Mouse (Mus musculus): ENCODE results near the gene Hapln2.

Gene Hapln2

GRCm38 (mm10) chr3:88027434-88028186 lies at the start of gene Hapln2:
Hapln2 (minus strand) TSS chr3:88027583.
- DNase-seq (ENCODE audit: inconsistent age in 2 of 2, low spot score in 1 of 2): no peak

DNA sequence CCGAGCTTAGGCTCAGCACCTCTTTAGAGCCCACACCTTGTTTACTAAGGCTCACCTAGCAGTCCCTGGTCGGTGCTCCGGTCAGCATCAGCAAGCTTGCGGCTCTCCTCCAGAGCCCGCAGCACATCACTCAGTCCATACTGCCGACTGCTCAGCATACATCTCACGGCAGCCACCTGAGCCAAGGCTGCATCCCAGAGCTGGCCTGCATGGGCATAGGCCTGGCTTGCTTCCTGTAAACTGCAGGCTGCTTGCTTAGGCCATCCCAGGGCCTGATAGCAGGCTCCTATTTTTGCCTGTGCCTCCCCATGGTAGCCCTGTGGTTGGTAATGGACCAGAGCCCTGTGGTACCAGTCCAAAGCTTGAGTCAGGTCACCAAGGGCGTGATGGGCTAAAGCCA lies 47.4 kb upstream of the Hapln2 start:
- no peak for DNase-seq (ENCODE audit: inconsistent age in 2 of 2, low spot score in 1 of 2)

DNA sequence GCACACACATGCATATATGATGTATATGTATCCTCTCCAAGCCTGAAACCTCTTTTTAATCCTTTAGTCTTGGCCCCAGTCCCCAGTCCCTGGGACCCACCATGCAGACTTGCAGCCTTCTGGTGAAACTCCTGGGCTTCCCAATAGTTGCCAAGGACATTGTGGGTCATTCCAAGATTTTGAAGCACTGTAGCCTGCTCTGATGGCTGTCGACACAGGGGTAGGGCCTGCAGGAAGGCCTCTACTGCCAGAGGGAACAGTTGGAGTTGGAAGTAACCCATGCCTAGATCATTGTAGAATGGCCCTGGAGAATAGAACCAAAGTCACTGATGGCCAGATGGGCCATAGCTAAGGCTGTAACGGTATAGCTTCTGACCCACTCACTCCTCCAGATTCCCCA lies 47.0 kb upstream of the Hapln2 start:
- DNase-seq (ENCODE audit: inconsistent age in 2 of 2, low spot score in 1 of 2): no peak

DNA sequence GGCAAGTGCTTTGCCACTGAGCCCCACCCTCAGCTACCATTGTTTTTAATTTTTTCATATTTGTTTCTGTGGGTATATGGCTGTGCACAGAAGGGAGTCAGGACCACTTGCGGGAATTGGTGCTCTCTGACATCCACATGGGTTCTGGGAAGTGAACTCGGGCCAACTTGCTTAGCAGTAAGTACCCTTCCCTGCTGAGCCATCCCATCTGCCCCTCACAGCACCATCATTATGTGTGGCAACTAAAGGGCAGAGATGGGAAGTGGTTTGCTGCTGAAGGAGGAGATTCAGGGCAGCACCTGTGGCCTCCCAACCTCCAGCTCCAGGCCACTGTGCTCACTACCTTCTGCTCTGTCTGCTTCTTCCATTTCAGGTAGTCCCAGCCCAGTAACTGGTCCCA lies 46.2 kb upstream of the Hapln2 start:
- DNase-seq (ENCODE audit: inconsistent age in 2 of 2, low spot score in 1 of 2): no peak

- DNase-seq (ENCODE audit: inconsistent age in 2 of 2, low spot score in 1 of 2): peak; percentile 83 to 96
Observed at GRCm38 (mm10) chr3:88071783-88072182, 44.4 kb upstream of the Hapln2 start.

DNA sequence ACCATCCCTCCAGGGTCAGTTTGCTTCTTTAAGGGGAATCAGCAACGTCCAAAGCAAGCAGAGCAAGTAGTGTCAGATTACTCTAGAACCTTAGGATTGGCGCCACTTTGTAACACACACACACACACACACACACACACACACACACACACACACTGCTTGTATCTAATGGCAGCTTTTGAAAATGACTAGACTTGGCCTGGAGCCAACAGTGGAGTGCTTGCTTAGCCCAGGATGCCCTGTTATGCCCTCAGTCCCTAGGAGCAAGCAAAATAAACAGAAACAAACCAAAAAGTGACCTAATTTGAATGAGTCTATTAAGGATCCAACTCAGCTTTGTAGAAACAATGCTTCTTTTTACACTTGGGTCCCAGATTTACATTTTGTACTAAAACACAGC lies 41.0 kb upstream of the Hapln2 start:
- DNase-seq (ENCODE audit: inconsistent age in 2 of 2, low spot score in 1 of 2): no peak

DNA sequence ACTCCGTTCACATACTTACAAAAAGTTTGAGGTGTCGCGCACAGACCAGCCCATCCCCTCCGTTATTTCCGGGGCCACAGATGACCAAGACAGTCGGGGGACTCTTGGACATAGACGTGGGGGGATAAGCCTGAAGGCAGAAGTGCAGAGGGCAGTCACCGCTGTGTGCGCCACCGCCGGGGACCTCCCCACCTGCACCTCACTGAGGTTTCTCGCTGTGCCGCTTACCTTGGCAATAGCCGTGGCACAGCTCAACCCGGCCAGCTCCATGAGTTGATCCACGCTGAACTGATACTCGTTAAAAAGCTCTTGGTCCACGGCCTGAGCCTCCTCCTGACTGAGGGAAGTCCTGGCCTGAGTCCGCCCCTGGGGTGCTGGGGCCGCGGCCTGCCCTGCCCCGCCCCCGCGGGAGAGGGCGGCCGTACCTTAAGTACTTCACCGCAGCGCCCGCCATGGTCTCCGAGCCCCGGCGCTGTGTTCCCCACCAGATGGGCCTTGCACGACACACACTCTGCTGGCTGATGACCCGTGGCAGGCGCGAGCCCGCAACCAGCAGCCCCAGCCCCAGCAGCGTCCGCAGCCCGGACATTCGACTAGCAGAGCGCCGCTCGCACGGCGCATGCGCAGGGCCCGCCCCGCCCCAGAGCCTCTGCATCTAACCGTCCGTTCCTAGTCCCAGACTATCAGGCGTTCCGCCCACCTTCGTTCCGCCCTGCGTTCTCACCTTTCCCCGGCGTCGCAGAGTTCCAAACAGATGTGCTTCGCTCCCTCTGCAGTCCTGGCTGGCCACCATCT lies 30.7 kb upstream of the Hapln2 start, which contains the start of gene Naxe:
TSS of gene Naxe (minus strand) at position 594 of the 795 bp plus-strand sequence.
- DNase-seq (ENCODE audit: inconsistent age in 2 of 2, low spot score in 1 of 2): peak; percentile 91 to 96

DNA sequence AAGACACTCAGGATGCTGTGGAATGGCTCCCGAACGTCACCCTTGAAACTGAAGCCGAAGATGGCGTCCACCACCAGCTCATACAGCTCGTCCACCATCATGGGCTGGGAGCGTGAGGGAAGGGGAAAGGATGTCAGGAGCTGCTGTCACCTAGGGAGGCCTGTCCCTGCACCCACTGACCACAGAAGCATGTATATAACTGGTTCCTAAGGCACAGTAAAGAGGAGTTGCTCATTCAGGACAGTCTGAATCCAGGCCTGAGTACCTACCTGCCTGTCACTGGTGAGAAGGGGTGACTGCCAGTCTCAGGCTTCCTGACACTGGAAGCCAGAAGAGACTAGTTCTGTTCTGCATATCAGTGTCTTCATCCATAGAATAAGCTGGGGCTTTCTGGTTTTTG lies 29.6 kb upstream of the Hapln2 start:
- DNase-seq (ENCODE audit: inconsistent age in 2 of 2, low spot score in 1 of 2): no peak

- DNase-seq (ENCODE audit: inconsistent age in 2 of 2, low spot score in 1 of 2): no peak
Observed at GRCm38 (mm10) chr3:88049532-88049931, 22.1 kb upstream of the Hapln2 start.

DNA sequence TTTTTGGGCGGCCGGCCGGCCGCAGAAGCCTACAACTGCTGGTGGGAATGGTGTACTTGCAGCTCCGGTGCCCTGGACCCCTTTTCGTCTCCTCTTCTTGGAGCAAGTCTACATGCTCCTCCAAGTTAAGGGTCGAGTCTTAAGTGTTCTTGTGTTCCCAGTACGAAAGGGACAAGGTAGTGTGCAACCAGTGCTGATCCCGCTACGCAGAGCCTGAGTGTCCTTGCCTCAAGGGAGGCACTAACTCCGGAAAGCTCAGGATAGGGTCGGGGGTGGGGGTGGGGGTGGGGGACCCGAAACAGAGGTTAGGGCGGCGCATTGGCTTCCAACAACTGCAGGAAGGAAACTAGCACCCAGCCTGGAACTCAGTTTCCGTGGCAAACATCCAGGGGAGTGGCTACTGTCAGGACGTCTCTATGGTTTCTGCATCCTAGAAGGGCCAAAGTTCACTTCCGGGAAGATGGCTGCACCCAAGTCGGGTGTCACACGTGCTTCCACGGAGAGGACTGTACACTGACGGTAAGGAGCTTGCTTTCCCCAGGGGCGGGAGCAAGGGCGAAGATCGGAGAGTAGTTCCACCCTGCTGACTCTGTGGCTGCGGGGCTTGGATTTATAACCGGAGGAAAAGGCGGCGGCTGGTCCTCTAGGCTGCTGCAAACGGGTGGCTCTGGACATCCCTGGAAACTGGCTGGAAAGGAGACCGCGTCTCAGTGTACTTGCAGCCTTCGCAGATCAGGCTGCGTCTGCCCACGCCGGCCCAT lies 15.5 kb upstream of the Hapln2 start, which contains the start of gene Gpatch4:
TSS of gene Gpatch4 (plus strand) at position 448 of the 761 bp plus-strand sequence.
- peak; percentile 87 to 97 for DNase-seq (ENCODE audit: inconsistent age in 2 of 2, low spot score in 1 of 2)

DNA sequence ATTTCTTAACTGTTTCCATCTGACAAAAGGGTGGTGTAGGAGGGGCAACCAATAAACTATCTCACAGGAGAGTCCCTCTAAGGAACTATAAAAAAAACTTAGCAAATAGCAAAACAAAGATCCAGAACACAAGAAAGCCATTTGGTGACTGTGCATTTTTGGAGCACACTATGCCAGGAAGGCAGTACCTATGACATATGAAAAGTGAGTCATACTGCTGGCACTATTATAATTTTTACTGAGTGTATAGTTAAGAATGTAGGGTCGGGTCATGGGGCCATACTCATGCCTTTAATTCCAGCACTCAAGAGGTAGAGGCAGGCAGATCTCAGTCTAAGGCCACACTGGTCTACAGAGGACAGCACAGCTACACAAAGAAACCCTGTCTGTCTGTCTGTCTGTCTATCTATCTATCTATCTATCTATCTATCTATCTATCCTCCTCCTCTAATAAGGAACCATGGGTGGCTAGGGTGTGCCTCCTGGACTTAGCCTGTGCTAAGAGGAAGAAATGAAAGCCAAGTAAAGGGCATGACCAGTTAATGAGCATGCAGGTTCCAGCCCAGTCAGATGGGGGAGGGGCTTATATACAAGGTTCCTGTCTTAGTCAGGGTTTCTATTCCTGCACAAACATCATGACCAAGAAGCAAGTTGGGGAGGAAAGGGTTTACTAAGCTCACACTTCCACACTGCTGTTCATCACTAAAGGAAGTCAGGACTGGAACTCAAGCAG lies 8.3 kb upstream of the Hapln2 start:
- DNase-seq (ENCODE audit: inconsistent age in 2 of 2, low spot score in 1 of 2): no peak

GRCm38 (mm10) chr3:88033506-88033905 lies 6.1 kb upstream of the Hapln2 start:
- no peak for DNase-seq (ENCODE audit: inconsistent age in 2 of 2, low spot score in 1 of 2)

- peak; percentile 74 for DNase-seq (ENCODE audit: inconsistent age in 2 of 2, low spot score in 1 of 2)
Observed at GRCm38 (mm10) chr3:88030608-88031395, 3.4 kb upstream of the Hapln2 start.

DNA sequence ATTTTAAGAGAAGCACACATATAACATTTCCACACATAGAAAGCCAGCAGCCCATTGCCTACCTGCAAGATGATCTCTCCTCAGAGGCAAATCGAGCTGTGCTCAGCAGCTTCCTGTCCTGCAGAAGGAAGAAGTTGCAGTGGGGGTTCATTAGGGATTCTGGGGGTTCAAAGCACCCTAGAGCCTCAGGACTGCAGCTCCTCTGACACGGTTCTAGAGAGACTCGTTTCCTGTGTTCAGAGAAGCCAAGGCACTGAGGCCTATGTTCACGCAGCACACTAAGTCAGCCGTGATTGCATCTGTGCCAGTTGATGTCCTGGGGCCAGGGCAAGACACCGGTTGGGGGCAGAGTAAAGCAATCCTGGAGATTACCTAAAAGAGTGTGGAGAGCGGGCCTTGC lies 560 bp downstream of the Hapln2 start:
- no peak for DNase-seq (ENCODE audit: inconsistent age in 2 of 2, low spot score in 1 of 2)

DNA sequence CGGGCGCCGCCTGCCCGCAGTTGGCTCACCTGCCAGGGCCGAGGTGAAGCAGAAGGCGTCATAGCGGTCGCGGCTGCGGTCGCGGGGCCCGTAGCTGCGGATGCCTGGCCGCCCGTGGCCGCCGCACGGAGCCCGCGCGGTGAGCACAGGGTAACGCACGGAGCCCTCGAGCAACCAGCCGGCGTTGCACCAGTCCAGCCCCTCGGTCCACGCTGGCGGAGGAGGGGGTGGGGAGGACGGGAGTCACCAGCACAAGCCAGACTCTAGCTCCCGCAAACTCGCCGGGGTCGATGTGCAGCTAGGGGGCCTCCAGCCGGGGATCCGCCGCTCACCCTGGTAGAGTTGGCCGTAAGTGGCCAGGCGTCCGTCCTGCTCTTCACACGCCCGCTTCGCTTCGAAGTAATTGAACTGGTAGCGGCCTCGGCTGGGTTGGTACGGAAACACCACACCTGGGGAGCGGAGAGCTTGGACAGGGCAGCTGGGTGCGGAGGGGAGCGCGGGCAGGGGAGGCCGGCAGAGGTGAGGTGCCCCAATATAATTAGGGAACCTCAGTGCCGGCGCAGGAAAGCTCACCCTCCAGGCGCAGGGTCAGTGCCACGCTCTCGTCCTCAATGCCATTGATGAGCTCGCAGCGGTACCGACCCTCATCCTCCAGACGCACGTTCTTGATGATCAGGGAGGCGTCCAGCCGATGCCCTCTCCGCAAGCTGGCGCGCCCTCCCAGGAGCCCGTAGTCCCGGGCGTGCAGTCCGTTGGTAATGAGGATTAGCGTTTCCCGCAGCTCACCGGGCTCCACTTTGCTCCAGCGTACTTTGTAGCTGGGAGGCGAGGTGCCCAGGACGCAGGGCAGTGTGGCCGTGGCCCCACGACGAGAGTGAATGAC lies 4.0 kb downstream of the Hapln2 start:
- DNase-seq (ENCODE audit: inconsistent age in 2 of 2, low spot score in 1 of 2): peak in 1 of 2 experiments; percentile 44

- DNase-seq (ENCODE audit: inconsistent age in 2 of 2, low spot score in 1 of 2): peak; percentile 95 to 97
Observed at GRCm38 (mm10) chr3:88022322-88023191, 4.8 kb downstream of the Hapln2 start.

DNA sequence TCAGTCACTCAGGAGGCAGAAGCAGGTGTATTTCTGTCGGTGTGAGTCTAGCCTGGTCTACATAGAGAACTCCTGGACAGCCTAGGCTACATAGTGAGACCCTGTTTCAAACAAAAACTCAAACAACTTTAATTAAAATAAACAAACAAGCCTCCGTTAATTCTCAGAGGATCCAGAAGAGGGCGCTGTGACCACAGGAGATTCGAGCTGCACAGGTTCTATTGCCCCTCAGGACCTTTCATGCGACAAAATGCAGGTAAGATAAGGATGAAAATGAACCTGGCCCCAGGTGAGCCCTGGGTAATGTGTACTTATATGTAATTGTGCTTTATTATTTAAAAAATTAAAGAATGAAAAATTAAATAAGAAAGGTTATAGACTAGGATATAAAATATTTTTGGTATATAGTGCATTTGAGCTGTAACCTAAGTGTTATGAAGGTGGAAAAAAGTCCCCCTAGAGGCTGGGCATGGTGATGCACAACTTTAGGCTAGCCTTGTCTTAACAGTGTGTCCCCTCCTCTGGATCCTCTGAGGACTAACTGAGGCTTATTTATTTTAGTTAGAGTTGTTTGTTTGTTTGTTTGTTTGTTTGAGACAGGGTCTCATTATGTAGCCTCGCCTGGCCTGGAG lies 16.6 kb downstream of the Hapln2 start:
- peak in 1 of 2 experiments; percentile 80 for DNase-seq (ENCODE audit: inconsistent age in 2 of 2, low spot score in 1 of 2)
